Mouse (Mus musculus) effector memory CD4-positive, alpha-beta T cell, adult 7 months (primary cell): ENCODE data around the gene Xirp2. TPM values are rescaled to one million over a fixed set of nuclear protein-coding genes. Genes with fewer than 3 reads are reported as not detected.

Experiments
- polyA plus RNA-seq: library from polyadenylated mRNA; unstranded; fragments of 100-300 nt; shearing (Covaris generic); gene quantifications from one replicate; pipeline ENCODE4 v1.2.1, GENCODE M21; 2017

Xirp2 gene
- polyA plus RNA-seq = not detected

GRCm38 (mm10) chr2:67445780-67446179 is at the start of gene Xirp2:
TSS of gene Xirp2 (plus strand) at chr2:67446002.

GRCm38 (mm10) chr2:67413425-67413824 is 32.4 kb upstream of the Xirp2 start, which contains the start of gene Gm21830:
TSS of gene Gm21830 (plus strand) at chr2:67413725.

GRCm38 (mm10) chr2:67433081-67433480 is 12.7 kb upstream of the Xirp2 start, which contains the start of gene Gm26727:
TSS of gene Gm26727 (minus strand) at chr2:67433181.

GRCm38 (mm10) chr2:67565480-67566331 is 119.9 kb downstream of the Xirp2 start, which contains the start of gene B3galt1:
TSS of gene B3galt1 (plus strand) at chr2:67565871.

Other genes with a start within 250 kb of the Xirp2 start
- gene Gm21830, start 32.3 kb upstream of the Xirp2 start, polyA plus RNA-seq = not detected
- not detected for gene Gm26727, start 12.8 kb upstream of the Xirp2 start, polyA plus RNA-seq
- not detected for gene B3galt1, start 119.9 kb downstream of the Xirp2 start, polyA plus RNA-seq